Mouse (Mus musculus): ENCODE measurements at regions not wholly inside any gene's neighbourhood (a gene's known extent, or its start where the extent isn't known, plus 50 kb on each side); places are given as distances from the start of the nearest gene placed in this dataset.

- Histone ChIP-seq H3K27me3 (replicated peaks) (no peaks in the 10 kb centered on the region), H3K9ac (no peak overlapping the region), H3K36me3 (no peaks in the 10 kb centered on the region), H3K27ac (0 out of 2 replicates have a peak overlapping the region, but pooled peaks have one; percentile 1), H3K4me3 (replicated peaks) (no peak overlapping the region), H3K4me2 (no peak overlapping the region), H3K9me3 (no peaks in the 10 kb centered on the region), H3K4me1 (0 out of 2 replicates have a peak, but pooled peaks cover 2% of the 10 kb centered on the region)
- ATAC-seq (ENCODE audit: insufficient read depth, low FRiP score, low read depth): no peak
- 28% methylated on average over 11 of the region's 11 CpGs for WGBS
Measured at GRCm38 (mm10) chr5:102395608-102396146, 85.5 kb upstream of the Arhgap24 start.

- ATAC-seq (ENCODE audit: insufficient read depth, low FRiP score, low read depth): no peak
- H3K27ac ChIP-seq: 0 out of 2 replicates have a peak overlapping the region, but pooled peaks have one; percentile 3
- WGBS: 64% methylated on average over 4 of the region's 4 CpGs
- H3K27me3 ChIP-seq (replicated peaks): no peaks in the 10 kb centered on the region
- H3K4me2 ChIP-seq: no peak overlapping the region
- no peak overlapping the region for H3K4me3 ChIP-seq (replicated peaks)
- H3K9ac ChIP-seq: no peak overlapping the region
- H3K36me3 ChIP-seq: no peaks in the 10 kb centered on the region
- H3K4me1 ChIP-seq: 0 out of 2 replicates have a peak, but pooled peaks cover 2% of the 10 kb centered on the region
- no peaks in the 10 kb centered on the region for H3K9me3 ChIP-seq
Measured at GRCm38 (mm10) chr5:102399006-102399405, 82.2 kb upstream of the Arhgap24 start.

- Histone ChIP-seq H3K9ac (no peak overlapping the region), H3K9me3 (no peaks in the 10 kb centered on the region), H3K36me3 (no peaks in the 10 kb centered on the region), H3K4me1 (no peaks in the 10 kb centered on the region), H3K4me2 (no peak overlapping the region), H3K27ac (no peak overlapping the region), H3K27me3 (replicated peaks) (no peaks in the 10 kb centered on the region), H3K4me3 (replicated peaks) (no peak overlapping the region)
- ATAC-seq (ENCODE audit: insufficient read depth, low FRiP score, low read depth): no peak
- 70% methylated on average over 5 of the region's 5 CpGs for WGBS
Measured at GRCm38 (mm10) chr5:102417642-102418041, 63.5 kb upstream of the Arhgap24 start.

- no peak overlapping the region for H3K27ac ChIP-seq
- 39% methylated on average over 1 of the region's 1 CpGs for WGBS
- no peaks in the 10 kb centered on the region for H3K9me3 ChIP-seq
- H3K27me3 ChIP-seq (replicated peaks): no peaks in the 10 kb centered on the region
- H3K4me1 ChIP-seq: no peaks in the 10 kb centered on the region
- no peak overlapping the region for H3K9ac ChIP-seq
- H3K4me2 ChIP-seq: no peak overlapping the region
- ATAC-seq (ENCODE audit: insufficient read depth, low FRiP score, low read depth): no peak
- no peaks in the 10 kb centered on the region for H3K36me3 ChIP-seq
- H3K4me3 ChIP-seq (replicated peaks): no peak overlapping the region
Measured at GRCm38 (mm10) chr5:102419089-102419488, 62.1 kb upstream of the Arhgap24 start.

GRCm38 (mm10) chr5:102424636-102425242 lies 56.5 kb upstream of the Arhgap24 start:
- Histone ChIP-seq H3K4me1 (no peaks in the 10 kb centered on the region), H3K4me3 (replicated peaks) (no peak overlapping the region), H3K9ac (no peak overlapping the region), H3K4me2 (no peak overlapping the region), H3K9me3 (no peaks in the 10 kb centered on the region), H3K27ac (no peak overlapping the region), H3K36me3 (no peaks in the 10 kb centered on the region), H3K27me3 (replicated peaks) (no peaks in the 10 kb centered on the region)
- WGBS: 86% methylated on average over 16 of the region's 16 CpGs
- no peak for ATAC-seq (ENCODE audit: insufficient read depth, low FRiP score, low read depth)

GRCm38 (mm10) chr5:102428310-102428709 lies 52.9 kb upstream of the Arhgap24 start:
- no peaks in the 10 kb centered on the region for H3K9me3 ChIP-seq
- H3K4me2 ChIP-seq: no peak overlapping the region
- no peak overlapping the region for H3K9ac ChIP-seq
- WGBS: 58% methylated on average over 3 of the region's 3 CpGs
- H3K4me1 ChIP-seq: no peaks in the 10 kb centered on the region
- H3K27me3 ChIP-seq (replicated peaks): no peaks in the 10 kb centered on the region
- H3K27ac ChIP-seq: no peak overlapping the region
- no peaks in the 10 kb centered on the region for H3K36me3 ChIP-seq
- no peak overlapping the region for H3K4me3 ChIP-seq (replicated peaks)
- ATAC-seq (ENCODE audit: insufficient read depth, low FRiP score, low read depth): no peak

All from stomach, embryonic 15.5 days (tissue).